Mouse (Mus musculus): ENCODE measurements around the gene St6galnac3. TPM values are rescaled to one million over a fixed set of nuclear protein-coding genes. Genes with fewer than 3 reads are reported as not detected.

Gene St6galnac3
- total and polyA plus RNA-seq, 3 experiments: 2.2 to 5.2 (median 4.9) TPM

DNA sequence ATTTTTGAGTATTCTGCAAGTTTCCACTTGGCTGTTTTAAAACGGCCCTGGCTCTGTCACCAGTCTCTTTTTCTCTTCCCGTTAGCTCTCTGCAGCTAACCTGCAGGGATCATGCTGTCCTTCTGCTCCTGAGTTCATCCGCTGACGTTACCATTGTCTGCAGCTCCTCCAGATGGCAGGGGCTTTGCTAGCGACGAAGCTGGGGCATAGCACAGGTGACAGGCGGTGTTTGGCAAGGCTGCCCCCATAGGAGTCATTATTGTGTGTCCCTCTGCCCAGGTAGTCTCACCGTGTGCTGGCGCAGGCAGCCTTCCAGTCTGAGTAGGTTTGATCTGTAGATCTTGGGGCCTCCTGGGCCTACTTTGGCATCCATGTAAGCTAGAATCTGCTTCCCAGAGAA lies 432.6 kb downstream of the St6galnac3 start:
- Histone ChIP-seq H3K9ac (ENCODE audit: low read depth, low read length) (no peak overlapping the region), H3K27me3 (ENCODE audit: control insufficient read depth, insufficient read depth, low read length) (no peaks in the 10 kb centered on the region), H3K36me3 (ENCODE audit: control insufficient read depth, insufficient read depth, low read length) (no peaks in the 10 kb centered on the region), H3K27ac (no peak overlapping the region), H3K4me1 (ENCODE audit: control insufficient read depth, insufficient read depth, low read length) (no peaks in the 10 kb centered on the region), H3K4me3 (no peak overlapping the region), H3K79me2 (replicated peaks; ENCODE audit: control insufficient read depth, insufficient read depth, low read length) (no peaks in the 10 kb centered on the region)
- WGBS: 93% methylated on average over 9 of the region's 9 CpGs
- DNase-seq: no peak
- TF ChIP-seq EP300 (IDR thresholded peaks at IDR 0.05; ENCODE audit: insufficient read depth, low read depth, low read length) (no peak), POLR2A (IDR thresholded peaks at IDR 0.05; ENCODE audit: insufficient read depth, low read depth, low read length) (no peak), CTCF (IDR thresholded peaks at IDR 0.05) (no peak)
- intact Hi-C loops (cut with DNase I): no loop called here

DNA sequence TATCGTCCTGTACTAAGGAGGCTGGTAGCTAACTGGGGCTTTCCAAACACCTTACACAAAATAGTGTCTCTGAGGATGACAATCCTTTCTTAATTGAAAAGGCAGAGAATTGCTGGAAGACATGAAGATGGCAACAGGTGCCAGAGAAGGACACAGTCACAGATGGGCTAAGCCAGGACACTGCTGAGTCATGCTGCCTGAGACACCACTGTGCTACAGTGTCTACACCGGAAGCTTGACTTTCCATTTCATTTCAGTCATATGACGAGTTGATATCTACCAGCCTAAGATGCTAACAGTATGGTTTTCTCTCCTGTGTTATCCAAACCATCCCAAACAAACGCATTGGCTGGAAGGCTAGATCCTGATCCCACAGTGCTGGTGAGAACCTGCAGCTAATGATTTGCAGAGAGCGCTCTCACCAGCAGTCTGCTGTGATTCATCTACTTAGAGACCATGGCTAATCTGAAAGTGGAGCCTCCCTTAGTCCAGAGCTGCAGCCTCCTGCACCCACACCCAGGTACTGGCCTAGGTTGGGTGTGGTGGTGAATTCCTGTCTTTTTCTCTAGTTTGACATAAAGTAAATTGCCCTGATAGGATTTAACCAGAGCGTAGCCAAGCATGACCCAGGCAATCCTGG lies 433.4 kb downstream of the St6galnac3 start:
- DNase-seq: no peak
- 86% methylated on average over 6 of the region's 6 CpGs for WGBS
- Histone ChIP-seq H3K27me3 (ENCODE audit: control insufficient read depth, insufficient read depth, low read length) (no peaks in the 10 kb centered on the region), H3K79me2 (replicated peaks; ENCODE audit: control insufficient read depth, insufficient read depth, low read length) (no peaks in the 10 kb centered on the region), H3K36me3 (ENCODE audit: control insufficient read depth, insufficient read depth, low read length) (no peaks in the 10 kb centered on the region), H3K4me3 (no peak overlapping the region), H3K4me1 (ENCODE audit: control insufficient read depth, insufficient read depth, low read length) (no peaks in the 10 kb centered on the region), H3K27ac (no peak overlapping the region), H3K9ac (ENCODE audit: low read depth, low read length) (no peak overlapping the region)
- intact Hi-C loops (cut with DNase I): no loop called here
- TF ChIP-seq EP300 (IDR thresholded peaks at IDR 0.05; ENCODE audit: insufficient read depth, low read depth, low read length) (no peak), CTCF (IDR thresholded peaks at IDR 0.05) (no peak), POLR2A (IDR thresholded peaks at IDR 0.05; ENCODE audit: insufficient read depth, low read depth, low read length) (no peak)

DNA sequence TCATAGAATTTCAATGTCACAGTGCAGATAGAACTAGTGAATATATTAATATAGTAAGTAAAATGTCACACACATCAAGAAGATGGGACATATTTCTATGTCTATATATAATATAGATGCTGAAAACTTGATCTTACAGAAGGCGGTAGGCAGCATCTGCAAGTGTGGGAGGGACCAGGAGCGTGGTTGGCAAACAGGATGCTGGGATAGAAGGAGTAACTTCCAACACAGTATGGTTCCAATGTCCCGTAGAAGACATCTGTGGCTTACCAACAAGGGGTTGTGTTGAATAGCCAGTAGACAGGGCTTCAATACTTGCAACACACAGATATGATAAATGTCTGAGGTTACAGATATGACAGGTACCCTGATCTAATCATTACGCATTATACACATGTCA lies 435.0 kb downstream of the St6galnac3 start:
- 93% methylated on average over 4 of the region's 4 CpGs for WGBS
- TF ChIP-seq EP300 (IDR thresholded peaks at IDR 0.05; ENCODE audit: insufficient read depth, low read depth, low read length): no peak
- TF ChIP-seq CTCF (IDR thresholded peaks at IDR 0.05): no peak
- TF ChIP-seq POLR2A (IDR thresholded peaks at IDR 0.05; ENCODE audit: insufficient read depth, low read depth, low read length): no peak
- Histone ChIP-seq H3K27ac (no peak overlapping the region), H3K9ac (ENCODE audit: low read depth, low read length) (no peak overlapping the region), H3K4me1 (ENCODE audit: control insufficient read depth, insufficient read depth, low read length) (no peaks in the 10 kb centered on the region), H3K27me3 (ENCODE audit: control insufficient read depth, insufficient read depth, low read length) (no peaks in the 10 kb centered on the region), H3K4me3 (no peak overlapping the region), H3K79me2 (replicated peaks; ENCODE audit: control insufficient read depth, insufficient read depth, low read length) (no peaks in the 10 kb centered on the region), H3K36me3 (ENCODE audit: control insufficient read depth, insufficient read depth, low read length) (no peaks in the 10 kb centered on the region)
- intact Hi-C loops (cut with DNase I): no loop called here
- DNase-seq: no peak

DNA sequence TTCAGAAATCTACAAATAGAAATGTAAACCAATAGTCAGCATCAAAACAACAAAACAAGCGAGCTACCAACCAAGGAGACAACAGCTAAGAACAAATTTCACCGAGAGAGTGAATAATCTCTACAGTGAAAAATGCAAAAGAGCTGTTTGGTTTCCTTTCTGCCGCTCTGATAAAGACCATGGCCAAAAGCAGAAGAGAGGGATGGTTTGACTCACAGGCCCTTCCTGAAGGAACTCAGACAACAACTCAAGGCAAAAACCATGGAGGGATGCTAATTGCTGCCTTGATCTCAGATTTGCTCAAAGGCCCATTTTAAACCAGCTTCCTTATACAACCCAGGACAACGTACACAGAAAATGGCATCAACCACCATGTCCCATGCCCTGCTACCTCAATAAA lies 437.4 kb downstream of the St6galnac3 start:
- WGBS: 90% methylated on average over 4 of the region's 4 CpGs
- no peak overlapping the region for H3K4me3 ChIP-seq
- no peak overlapping the region for H3K27ac ChIP-seq
- no peaks in the 10 kb centered on the region for H3K27me3 ChIP-seq (ENCODE audit: control insufficient read depth, insufficient read depth, low read length)
- no peak for TF ChIP-seq POLR2A (IDR thresholded peaks at IDR 0.05; ENCODE audit: insufficient read depth, low read depth, low read length)
- no peak for TF ChIP-seq CTCF (IDR thresholded peaks at IDR 0.05)
- no peak for TF ChIP-seq EP300 (IDR thresholded peaks at IDR 0.05; ENCODE audit: insufficient read depth, low read depth, low read length)
- H3K4me1 ChIP-seq (ENCODE audit: control insufficient read depth, insufficient read depth, low read length): no peaks in the 10 kb centered on the region; the same call in 1 of the 2 replicates
- DNase-seq: no peak
- intact Hi-C loops (cut with DNase I): no loop called here
- H3K36me3 ChIP-seq (ENCODE audit: control insufficient read depth, insufficient read depth, low read length): no peaks in the 10 kb centered on the region
- H3K79me2 ChIP-seq (replicated peaks; ENCODE audit: control insufficient read depth, insufficient read depth, low read length): no peaks in the 10 kb centered on the region
- H3K9ac ChIP-seq (ENCODE audit: low read depth, low read length): no peak overlapping the region

DNA sequence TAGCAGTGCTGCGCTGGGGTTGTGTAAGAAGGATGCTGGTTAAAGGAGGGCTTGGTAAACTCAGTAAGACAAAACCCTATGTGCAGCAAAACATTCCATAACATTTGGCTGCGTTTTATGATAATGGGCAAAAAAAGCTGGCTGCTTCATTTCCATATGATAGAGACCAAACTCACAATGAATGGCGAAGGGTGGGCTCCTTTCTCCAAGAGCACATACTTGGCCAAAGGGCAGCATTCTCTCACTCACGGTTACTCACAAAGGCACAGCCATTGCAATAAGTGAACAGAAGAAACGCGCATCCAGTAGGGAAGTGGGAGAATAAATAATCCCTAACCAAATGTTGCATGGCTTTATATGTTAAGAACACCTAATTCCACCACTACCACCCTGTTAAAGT lies 437.9 kb downstream of the St6galnac3 start:
- Histone ChIP-seq H3K4me3 (no peak overlapping the region), H3K79me2 (replicated peaks; ENCODE audit: control insufficient read depth, insufficient read depth, low read length) (no peaks in the 10 kb centered on the region), H3K36me3 (ENCODE audit: control insufficient read depth, insufficient read depth, low read length) (no peaks in the 10 kb centered on the region), H3K9ac (ENCODE audit: low read depth, low read length) (no peak overlapping the region), H3K27ac (no peak overlapping the region), H3K27me3 (ENCODE audit: control insufficient read depth, insufficient read depth, low read length) (no peaks in the 10 kb centered on the region), H3K4me1 (ENCODE audit: control insufficient read depth, insufficient read depth, low read length) (no peaks in the 10 kb centered on the region; the same call in 1 of the 2 replicates)
- DNase-seq: no peak
- intact Hi-C loops (cut with DNase I): no loop called here
- WGBS: 94% methylated on average over 6 of the region's 6 CpGs
- TF ChIP-seq POLR2A (IDR thresholded peaks at IDR 0.05; ENCODE audit: insufficient read depth, low read depth, low read length): no peak
- TF ChIP-seq EP300 (IDR thresholded peaks at IDR 0.05; ENCODE audit: insufficient read depth, low read depth, low read length): no peak
- no peak for TF ChIP-seq CTCF (IDR thresholded peaks at IDR 0.05)

DNA sequence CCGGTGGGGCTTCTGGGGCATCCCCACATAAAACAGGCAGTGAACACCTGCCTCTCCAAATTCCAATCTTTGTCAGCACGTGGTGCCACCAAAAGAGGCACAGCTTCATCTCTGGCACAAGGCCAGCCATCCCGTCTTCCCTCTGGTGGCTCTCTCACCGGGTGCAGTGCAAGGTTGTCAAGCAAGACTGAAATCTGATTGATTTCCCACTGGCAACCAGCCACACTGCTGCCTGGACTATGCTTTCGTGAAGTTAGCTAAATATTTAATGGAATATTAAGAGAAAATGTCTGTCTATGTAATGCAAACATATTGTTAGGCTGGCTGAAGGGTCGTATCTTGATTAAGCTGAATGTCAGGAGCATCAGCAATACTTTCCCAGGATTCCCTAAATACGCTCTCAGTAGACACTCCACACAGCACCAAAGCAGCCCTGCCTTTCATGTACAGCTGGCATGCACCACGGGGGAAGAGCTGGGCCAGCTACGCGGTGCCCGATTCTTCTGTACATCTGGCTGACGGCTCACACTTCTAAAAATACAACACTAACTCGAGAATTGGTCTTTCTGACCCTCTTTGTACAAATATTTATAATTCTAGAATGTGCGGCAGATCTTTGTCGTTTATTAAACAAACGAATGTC lies 442.7 kb downstream of the St6galnac3 start:
- Histone ChIP-seq H3K27ac (no peak overlapping the region), H3K4me1 (ENCODE audit: control insufficient read depth, insufficient read depth, low read length) (no peaks in the 10 kb centered on the region; the same call in 1 of the 2 replicates), H3K9ac (ENCODE audit: low read depth, low read length) (no peak overlapping the region), H3K27me3 (ENCODE audit: control insufficient read depth, insufficient read depth, low read length) (no peaks in the 10 kb centered on the region), H3K79me2 (replicated peaks; ENCODE audit: control insufficient read depth, insufficient read depth, low read length) (no peaks in the 10 kb centered on the region), H3K36me3 (ENCODE audit: control insufficient read depth, insufficient read depth, low read length) (no peaks in the 10 kb centered on the region), H3K4me3 (no peak overlapping the region)
- WGBS: 72% methylated on average over 16 of the region's 16 CpGs
- TF ChIP-seq CTCF (IDR thresholded peaks at IDR 0.05): no peak
- no peak for TF ChIP-seq EP300 (IDR thresholded peaks at IDR 0.05; ENCODE audit: insufficient read depth, low read depth, low read length)
- TF ChIP-seq POLR2A (IDR thresholded peaks at IDR 0.05; ENCODE audit: insufficient read depth, low read depth, low read length): no peak
- DNase-seq: no peak
- intact Hi-C loops (cut with DNase I): no loop called here
